Mouse (Mus musculus) CD4-positive, CD25-positive, alpha-beta regulatory T cell, adult 4 months (primary cell): ENCODE results near the gene Snrpf. TPM values are rescaled to one million over a fixed set of nuclear protein-coding genes. Genes with fewer than 3 reads are reported as not detected.

ENCODE experiments used
- polyA plus RNA-seq, 2 experiments: library from polyadenylated mRNA; unstranded; fragments of 100-300 nt; shearing (Covaris generic); gene quantifications; one replicate each; pipeline ENCODE4 v1.2.1; 2017

Gene Snrpf
- polyA plus RNA-seq, 2 experiments from 2014 or later, result 55.4 to 63.9 TPM

Other genes starting within 250 kb of the Snrpf start
- gene Lta4h, start 136.3 kb downstream of the Snrpf start, polyA plus RNA-seq, result 100 to 1,000 TPM; 241 to 284 TPM
- 1 to 10 TPM in 1 of 2 experiments, not detected in 1; 1.0 TPM for gene Hal, start 100.9 kb downstream of the Snrpf start, polyA plus RNA-seq
- gene Amdhd1, start 49.7 kb downstream of the Snrpf start, polyA plus RNA-seq, result under 1 TPM; 0.43 to 0.82 TPM
- gene Ccdc38, start 49.1 kb downstream of the Snrpf start, polyA plus RNA-seq, result 1 to 10 TPM; 2.0 to 2.6 TPM
- under 1 TPM; 0.12 to 0.27 TPM for gene Ntn4, start 51.0 kb upstream of the Snrpf start, polyA plus RNA-seq
- gene Usp44, start 241.8 kb upstream of the Snrpf start, polyA plus RNA-seq, result not detected